Mouse (Mus musculus): ENCODE data around the gene Ptcd3. TPM values are rescaled to one million over a fixed set of nuclear protein-coding genes. Genes with fewer than 3 reads are reported as not detected.
A peak's percentile ranks its signal among the peaks of the same experiment; 100 is the strongest.

Gene Ptcd3
- 100 to 1,000 TPM; 112 to 118 TPM for total RNA-seq (2021)
- polyA plus RNA-seq (2012; rRNA removed), result 41.9 and 79.8 TPM in 2 replicates
- long read RNA-seq, partial matches to known transcripts, result 7 of 82 reads
- long read RNA-seq, other reads (novel, unspliced or antisense), result 75 of 82 reads

- Histone ChIP-seq H3K9ac (ENCODE audit: low read depth, low read length) (peak within 1 kb of the TSS; percentile 70), H3K27ac (peak within 1 kb of the TSS; percentile 100), H3K4me3 (peak within 1 kb of the TSS; percentile 88), H3K36me3 (ENCODE audit: control insufficient read depth, insufficient read depth, low read length) (peaks cover 7% of the 10 kb centered on the region), H3K27me3 (ENCODE audit: control insufficient read depth, insufficient read depth, low read length) (no peaks in the 10 kb centered on the region), H3K4me1 (ENCODE audit: control insufficient read depth, insufficient read depth, low read length) (peaks cover 5% of the 10 kb centered on the region), H3K79me2 (replicated peaks; ENCODE audit: control insufficient read depth, insufficient read depth, low read length) (no peaks in the 10 kb centered on the region)
- TF ChIP-seq CTCF (IDR thresholded peaks at IDR 0.05), result no peak
- peak; percentile 86 for TF ChIP-seq POLR2A (IDR thresholded peaks at IDR 0.05; ENCODE audit: insufficient read depth, low read depth, low read length)
- TF ChIP-seq EP300 (IDR thresholded peaks at IDR 0.05; ENCODE audit: insufficient read depth, low read depth, low read length), result no peak
- under 1% methylated on average over 58 of the region's 58 CpGs for WGBS
- peak; percentile 91 to 94 for DNase-seq
- intact Hi-C loops (cut with DNase I), result no loop called here
Measured at GRCm38 (mm10) chr6:71908481-71909381, at the start of gene Ptcd3, which contains the start of gene Polr1a. Ptcd3 (minus strand) TSS chr6:71908750. Polr1a (plus strand) TSS chr6:71909053.

- peak overlapping the region; percentile 51 for H3K27ac ChIP-seq
- H3K36me3 ChIP-seq (ENCODE audit: control insufficient read depth, insufficient read depth, low read length), result peaks cover 11% of the 10 kb centered on the region
- TF ChIP-seq POLR2A (IDR thresholded peaks at IDR 0.05; ENCODE audit: insufficient read depth, low read depth, low read length) (no peak), EP300 (IDR thresholded peaks at IDR 0.05; ENCODE audit: insufficient read depth, low read depth, low read length) (no peak), CTCF (IDR thresholded peaks at IDR 0.05) (no peak)
- H3K9ac ChIP-seq (ENCODE audit: low read depth, low read length), result no peak overlapping the region
- 63% methylated on average over 5 of the region's 5 CpGs for whole genome bisulfite sequencing
- peaks cover 14% of the 10 kb centered on the region for H3K4me1 ChIP-seq (ENCODE audit: control insufficient read depth, insufficient read depth, low read length)
- H3K4me3 ChIP-seq, result no peak overlapping the region
- intact Hi-C loops (cut with DNase I), result no loop called here
- no peaks in the 10 kb centered on the region for H3K79me2 ChIP-seq (replicated peaks; ENCODE audit: control insufficient read depth, insufficient read depth, low read length)
- no peaks in the 10 kb centered on the region for H3K27me3 ChIP-seq (ENCODE audit: control insufficient read depth, insufficient read depth, low read length)
- no peak for DNase-seq
Measured at GRCm38 (mm10) chr6:71951192-71951591, 42.6 kb upstream of the Ptcd3 start.

- H3K27me3 ChIP-seq (ENCODE audit: control insufficient read depth, insufficient read depth, low read length), result no peaks in the 10 kb centered on the region
- peaks cover 14% of the 10 kb centered on the region for H3K4me1 ChIP-seq (ENCODE audit: control insufficient read depth, insufficient read depth, low read length)
- peaks cover 11% of the 10 kb centered on the region for H3K36me3 ChIP-seq (ENCODE audit: control insufficient read depth, insufficient read depth, low read length)
- TF ChIP-seq CTCF (IDR thresholded peaks at IDR 0.05) (no peak), POLR2A (IDR thresholded peaks at IDR 0.05; ENCODE audit: insufficient read depth, low read depth, low read length) (no peak), EP300 (IDR thresholded peaks at IDR 0.05; ENCODE audit: insufficient read depth, low read depth, low read length) (no peak)
- peak overlapping the region; percentile 51 for H3K27ac ChIP-seq
- H3K4me3 ChIP-seq, result no peak overlapping the region
- intact Hi-C loops (cut with DNase I), result no loop called here
- WGBS, result 40% methylated on average over 3 of the region's 3 CpGs
- no peak overlapping the region for H3K9ac ChIP-seq (ENCODE audit: low read depth, low read length)
- peak in 1 of 2 experiments; percentile 66 for DNase-seq
- H3K79me2 ChIP-seq (replicated peaks; ENCODE audit: control insufficient read depth, insufficient read depth, low read length), result no peaks in the 10 kb centered on the region
Measured at GRCm38 (mm10) chr6:71950592-71950991, 42.0 kb upstream of the Ptcd3 start.

GRCm38 (mm10) chr6:71949721-71950120, 41.2 kb upstream of the Ptcd3 start:
- Histone ChIP-seq H3K79me2 (replicated peaks; ENCODE audit: control insufficient read depth, insufficient read depth, low read length) (no peaks in the 10 kb centered on the region), H3K9ac (ENCODE audit: low read depth, low read length) (no peak overlapping the region), H3K4me3 (no peak overlapping the region), H3K4me1 (ENCODE audit: control insufficient read depth, insufficient read depth, low read length) (peaks cover 14% of the 10 kb centered on the region), H3K27ac (peak overlapping the region; percentile 34), H3K36me3 (ENCODE audit: control insufficient read depth, insufficient read depth, low read length) (peaks cover 11% of the 10 kb centered on the region), H3K27me3 (ENCODE audit: control insufficient read depth, insufficient read depth, low read length) (no peaks in the 10 kb centered on the region)
- peak; percentile 75; the same call in 1 of the 2 replicates for TF ChIP-seq EP300 (IDR thresholded peaks at IDR 0.05; ENCODE audit: insufficient read depth, low read depth, low read length)
- peak; percentile 31; the same call in 1 of the 2 replicates for TF ChIP-seq POLR2A (IDR thresholded peaks at IDR 0.05; ENCODE audit: insufficient read depth, low read depth, low read length)
- no peak for TF ChIP-seq CTCF (IDR thresholded peaks at IDR 0.05)
- intact Hi-C loops (cut with DNase I), result loop anchor here (2.0 kb wide), 1 partner anchor 147 kb away; the partner anchor contains the start of gene St3gal5
- 39% methylated on average over 3 of the region's 3 CpGs for WGBS
- DNase-seq, result peak in 1 of 2 experiments; percentile 30

GRCm38 (mm10) chr6:71946121-71946520, 37.6 kb upstream of the Ptcd3 start:
- 96% methylated on average over 8 of the region's 8 CpGs for WGBS
- Histone ChIP-seq H3K9ac (ENCODE audit: low read depth, low read length) (no peak overlapping the region), H3K27me3 (ENCODE audit: control insufficient read depth, insufficient read depth, low read length) (no peaks in the 10 kb centered on the region), H3K27ac (no peak overlapping the region), H3K4me3 (no peak overlapping the region), H3K79me2 (replicated peaks; ENCODE audit: control insufficient read depth, insufficient read depth, low read length) (no peaks in the 10 kb centered on the region; the same call in 1 of the 2 replicates), H3K4me1 (ENCODE audit: control insufficient read depth, insufficient read depth, low read length) (peaks cover 9% of the 10 kb centered on the region), H3K36me3 (ENCODE audit: control insufficient read depth, insufficient read depth, low read length) (peaks cover 11% of the 10 kb centered on the region)
- DNase-seq, result no peak
- TF ChIP-seq POLR2A (IDR thresholded peaks at IDR 0.05; ENCODE audit: insufficient read depth, low read depth, low read length) (no peak), CTCF (IDR thresholded peaks at IDR 0.05) (peak; percentile 24; the same call in 1 of the 2 replicates)
- intact Hi-C loops (cut with DNase I), result no loop called here

Data from heart, adult 2 months (tissue).